Mouse (Mus musculus): Measurements from ENCODE around the gene Atf1.

DNA sequence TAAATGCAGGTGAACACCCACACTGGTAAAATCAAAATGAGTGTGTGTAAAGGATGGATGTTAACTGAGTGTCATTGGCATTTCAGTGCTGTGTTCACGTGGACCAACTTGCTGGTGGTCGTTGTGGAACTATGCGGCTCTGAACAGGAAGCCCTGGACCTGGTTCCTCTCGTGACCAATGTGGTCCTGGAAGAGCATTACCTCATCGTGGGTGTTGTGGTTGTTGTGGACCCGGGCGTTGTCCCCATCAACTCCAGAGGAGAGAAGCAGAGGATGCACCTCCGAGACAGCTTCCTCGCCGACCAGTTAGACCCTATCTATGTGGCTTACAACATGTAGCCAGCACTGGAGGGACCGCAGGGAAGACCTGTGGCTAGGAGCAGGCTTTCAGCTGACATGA lies 12.5 kb upstream of the Atf1 start:
- TF ChIP-seq CTCF (IDR thresholded peaks at IDR 0.05; ENCODE audit: insufficient read depth, low read depth, low read length) (no peak), POLR2A (IDR thresholded peaks at IDR 0.05; ENCODE audit: insufficient read depth, low read depth, low read length) (no peak)

Measured in olfactory bulb, adult 2 months (tissue).